Mouse (Mus musculus) testis, postnatal 10 days (tissue): Measurements from ENCODE around the gene Kctd11.
"Not testable (repeated sequence)": the region's sequence is repeated elsewhere in the genome, so short reads cannot be mapped to it uniquely, and the experiment has no call there.

Source experiments
- DNase-seq: peaks from one replicate; pipeline ENCODE4 v3.0.0; 2021; ENCODE audit warnings: low spot score

The Kctd11 gene

DNA sequence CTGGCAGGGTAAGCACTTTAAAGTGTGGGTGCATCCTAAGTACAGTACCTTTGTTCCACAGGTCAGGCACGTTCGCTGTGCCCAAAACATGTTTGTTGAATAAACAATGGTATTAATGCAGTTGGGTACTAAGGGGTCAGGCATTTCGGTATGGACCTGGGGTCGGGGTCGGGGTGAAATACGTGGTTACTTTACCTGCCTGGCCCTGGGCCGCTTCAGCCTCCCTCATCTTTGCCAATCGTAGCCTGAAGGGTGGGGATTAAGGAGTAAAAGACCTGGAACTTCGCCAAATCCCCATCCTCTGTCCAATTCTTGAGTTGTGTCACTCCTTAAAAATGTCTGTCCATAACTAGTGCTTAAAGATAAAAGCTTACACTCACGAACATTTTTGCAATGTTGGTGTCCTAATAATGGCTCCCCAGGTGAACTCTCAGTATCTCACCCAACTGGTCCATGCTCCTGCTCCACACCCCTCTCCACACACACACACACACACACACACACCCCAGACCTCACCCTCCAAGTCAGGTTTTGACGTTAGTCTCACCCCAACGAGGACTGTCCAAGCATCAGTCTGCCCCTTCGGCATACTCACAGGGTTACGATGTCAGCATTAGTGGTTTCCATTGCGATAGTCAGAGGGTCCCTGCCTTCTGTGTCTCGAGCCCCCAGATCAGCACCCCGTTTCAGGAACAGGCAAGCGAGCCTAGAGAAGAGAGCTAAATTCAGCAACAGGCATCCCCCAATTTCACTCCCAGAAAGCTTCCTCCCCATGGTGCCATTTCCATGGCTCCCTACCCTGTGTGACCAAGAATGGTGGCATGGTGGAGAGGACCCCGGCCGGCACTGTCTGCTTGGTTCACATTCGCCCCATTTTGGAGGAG lies 823 bp upstream of the Kctd11 start:
- no peak for DNase-seq

DNA sequence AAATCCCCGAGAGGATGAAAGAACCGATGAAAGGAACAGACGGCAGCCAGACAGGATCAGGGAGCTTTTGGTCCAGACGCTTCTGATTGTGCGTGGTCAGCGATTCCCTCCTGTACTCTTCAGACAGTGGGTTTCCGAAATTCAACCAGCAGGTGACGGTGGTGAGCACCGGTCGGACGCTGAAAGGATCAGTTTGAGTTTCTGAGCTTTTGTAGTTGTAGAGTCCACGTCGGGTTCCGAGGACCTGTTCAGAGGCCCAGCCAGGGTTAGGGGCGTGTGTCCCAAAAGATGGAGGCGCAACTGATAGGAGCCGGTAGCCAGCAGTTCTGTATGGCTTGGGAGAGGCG lies 727 bp downstream of the Kctd11 start:
- DNase-seq = peak; percentile 83

DNA sequence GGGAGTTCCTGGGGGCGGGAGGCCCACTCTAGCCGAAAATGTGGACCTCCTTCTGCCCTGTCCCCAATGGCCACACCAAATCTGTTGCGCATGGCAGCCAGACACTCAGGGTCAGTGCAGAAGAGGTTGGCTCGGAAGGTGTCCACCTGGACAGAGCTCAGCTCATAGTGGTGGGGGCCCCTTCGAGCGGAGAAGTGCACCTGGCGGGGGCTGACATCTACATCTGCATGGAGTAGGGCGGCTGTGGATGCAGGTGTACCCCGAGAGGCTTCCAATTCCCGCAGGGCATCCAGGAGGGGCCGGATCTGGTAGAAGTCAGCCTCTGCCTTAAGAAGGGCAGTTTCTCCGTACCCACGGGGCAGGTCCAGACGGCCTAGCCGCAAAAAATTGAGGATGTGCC lies 1.5 kb downstream of the Kctd11 start:
- DNase-seq = no peak

DNA sequence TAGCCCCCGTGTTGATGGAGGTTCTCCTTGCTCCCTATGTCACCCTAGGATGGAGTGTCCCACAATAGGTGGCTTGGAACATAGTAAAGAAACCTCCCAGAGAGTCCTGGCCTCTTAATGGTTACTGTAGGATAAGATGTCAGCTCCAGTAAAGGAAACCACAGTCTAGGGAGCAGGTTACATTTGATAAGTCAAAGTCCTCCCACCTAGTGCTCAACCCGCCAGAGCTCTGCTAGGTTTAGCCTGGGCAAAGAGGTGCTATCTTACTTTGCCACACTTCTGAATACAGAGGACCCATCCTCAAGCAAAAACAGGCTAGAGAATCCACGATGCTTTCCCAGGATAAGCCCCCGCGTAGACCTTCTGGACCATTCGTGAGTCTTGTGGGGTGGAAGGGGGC lies 2.3 kb downstream of the Kctd11 start:
- DNase-seq = no peak

DNA sequence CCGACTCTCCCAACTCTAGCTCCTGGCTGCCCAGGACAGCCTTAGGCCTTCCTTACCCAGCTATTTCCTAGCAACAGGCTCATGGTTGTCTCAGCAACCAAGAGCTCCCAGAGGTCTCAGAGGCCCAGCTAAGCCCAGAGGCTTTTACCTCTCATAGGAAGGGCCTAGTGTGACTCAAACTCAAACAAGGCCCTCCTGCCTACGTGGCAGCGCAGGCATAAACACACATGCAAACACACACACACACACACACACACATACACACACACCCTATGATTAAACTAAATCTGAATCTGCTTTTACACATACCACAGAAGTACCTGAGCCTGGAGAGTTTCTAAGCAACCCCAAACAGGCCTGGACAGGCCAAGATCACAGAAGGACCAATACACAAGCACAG lies 2.8 kb downstream of the Kctd11 start:
- DNase-seq = no peak

DNA sequence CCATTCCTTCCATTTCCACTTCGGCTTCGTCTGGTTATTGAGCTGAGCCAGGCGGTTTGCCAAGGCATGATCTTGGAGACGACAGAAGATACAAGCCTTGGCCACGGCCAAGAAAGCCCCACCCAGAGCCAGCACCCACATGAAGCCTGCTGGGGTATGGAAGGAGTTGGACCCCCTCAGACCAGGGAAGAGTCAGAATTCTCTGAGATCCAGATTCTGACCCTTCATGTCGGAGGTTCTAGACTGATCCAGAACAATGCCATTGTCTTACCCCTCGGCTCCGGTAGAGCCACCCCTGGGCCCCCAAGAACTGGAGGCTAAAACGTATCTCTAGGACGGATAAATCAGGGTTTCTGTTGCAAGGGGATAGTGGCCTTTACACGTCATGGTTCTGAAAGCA lies 3.3 kb downstream of the Kctd11 start, which contains the start of gene Tmem95:
Tmem95 (minus strand) TSS at position 141 of the 400 bp plus-strand sequence.
- no peak for DNase-seq

DNA sequence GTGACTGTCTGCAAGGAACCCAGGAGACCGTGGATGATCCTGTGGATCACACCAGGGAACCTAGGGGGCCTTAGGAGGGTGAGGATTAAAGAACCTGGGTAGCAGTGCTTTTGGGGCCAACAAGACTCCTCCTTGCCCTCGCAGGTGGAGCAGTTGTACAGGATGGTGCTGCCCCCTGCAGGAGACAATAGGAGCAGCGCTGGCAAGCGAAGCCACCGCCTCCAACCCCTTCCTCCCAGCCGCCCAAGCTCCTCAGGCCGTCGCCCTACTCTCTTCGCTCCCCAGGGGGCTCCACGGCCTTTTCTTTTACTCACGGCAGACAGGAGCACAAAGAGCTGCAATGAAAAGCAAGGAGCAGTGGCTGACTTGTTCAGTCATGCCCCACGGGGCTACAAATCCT lies 4.3 kb downstream of the Kctd11 start:
- DNase-seq = peak; percentile 93

DNA sequence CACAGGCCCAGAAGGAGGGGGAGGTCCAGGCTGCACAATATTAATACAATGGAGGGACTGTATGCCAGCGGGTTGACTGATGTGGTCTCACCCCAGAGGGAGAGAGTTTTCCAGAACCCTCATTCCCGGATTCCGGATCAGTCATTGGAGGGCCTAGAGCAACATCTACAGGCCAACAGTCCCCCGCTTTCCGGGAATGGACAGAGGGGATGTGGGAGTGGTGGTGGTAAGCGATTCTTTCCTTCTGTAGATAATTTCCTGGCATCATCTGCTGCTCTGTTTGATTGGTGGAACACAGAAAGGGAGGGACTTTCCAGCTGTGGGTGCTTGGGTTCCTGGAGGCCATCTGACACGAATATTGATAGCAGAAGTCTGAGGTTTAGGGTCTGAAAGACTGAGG lies 5.0 kb downstream of the Kctd11 start:
- DNase-seq = no peak

DNA sequence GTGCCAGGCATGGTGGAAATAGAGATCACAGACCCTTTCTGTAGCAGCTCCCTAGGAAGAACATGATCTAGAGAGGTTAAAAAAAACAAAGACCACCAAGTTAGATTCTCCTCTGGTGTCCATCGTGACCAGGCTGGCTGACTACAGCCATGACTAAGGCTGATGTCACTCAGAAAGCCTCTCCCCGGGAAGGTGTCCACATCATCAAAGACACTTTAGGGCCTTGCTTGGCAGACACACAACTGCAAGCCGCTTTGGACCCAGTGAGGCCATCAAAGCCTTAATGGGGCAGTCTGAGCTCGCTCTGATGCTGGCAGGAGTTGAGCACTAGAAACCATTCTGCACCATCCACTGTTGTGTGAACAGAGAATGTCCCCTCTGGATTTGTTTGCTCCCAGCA lies 8.8 kb downstream of the Kctd11 start:
- DNase-seq = no peak

DNA sequence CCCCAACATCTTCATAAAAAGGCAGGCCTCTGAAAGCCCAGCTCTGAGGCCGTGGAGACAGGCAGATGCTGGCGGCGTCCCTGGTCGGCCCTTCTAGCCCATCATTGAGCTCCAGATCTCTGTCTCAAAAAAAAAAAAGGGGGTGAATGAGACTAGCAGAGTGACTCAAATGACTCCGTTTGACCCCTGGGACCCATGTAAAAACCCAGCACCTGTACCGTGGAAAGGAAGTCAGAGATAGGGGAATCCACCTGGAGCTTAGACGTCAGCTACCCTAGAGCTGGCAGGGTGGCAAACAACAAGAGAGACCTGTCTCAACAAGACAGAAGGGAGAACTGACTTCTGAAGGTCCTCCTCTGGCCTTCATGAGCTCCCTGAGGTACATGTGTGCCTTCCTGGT lies 9.4 kb downstream of the Kctd11 start:
- DNase-seq = no peak

DNA sequence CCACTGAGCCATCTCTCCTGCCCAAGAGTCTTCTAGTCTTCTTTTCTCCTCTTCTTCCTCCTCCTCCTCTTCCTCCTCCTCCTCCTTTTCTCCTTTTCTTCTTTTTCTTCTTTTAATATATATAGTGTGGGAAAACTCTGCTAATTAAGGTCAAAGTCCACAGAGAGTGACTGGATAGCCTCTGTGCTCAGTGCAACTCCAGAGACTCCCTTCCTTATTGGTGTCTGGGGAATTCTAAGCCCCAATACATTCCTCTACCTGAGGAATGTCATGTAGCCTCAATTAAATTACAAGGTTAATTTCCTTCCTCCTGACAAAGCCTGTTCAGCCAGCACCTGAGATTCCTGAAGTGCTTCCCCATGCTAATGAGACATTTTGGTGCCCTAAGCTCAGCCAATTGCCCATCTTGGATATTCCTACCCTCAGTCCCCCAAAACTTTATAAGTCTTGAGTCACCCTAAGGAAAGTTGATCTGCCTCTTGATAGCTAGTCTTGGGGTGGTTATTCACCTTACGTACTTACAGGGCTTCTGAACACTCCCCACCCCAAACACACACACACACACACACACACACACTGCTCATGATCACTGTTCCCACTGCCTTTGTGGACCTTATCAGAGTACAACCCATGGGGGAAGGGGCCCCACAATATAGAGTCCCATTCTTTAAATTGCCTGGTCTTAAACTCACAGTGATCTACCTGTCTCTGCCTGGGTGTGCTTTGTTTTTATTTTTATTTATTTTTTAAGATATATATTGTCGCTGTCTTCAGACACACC lies 10.7 kb downstream of the Kctd11 start:
- no peak for DNase-seq

DNA sequence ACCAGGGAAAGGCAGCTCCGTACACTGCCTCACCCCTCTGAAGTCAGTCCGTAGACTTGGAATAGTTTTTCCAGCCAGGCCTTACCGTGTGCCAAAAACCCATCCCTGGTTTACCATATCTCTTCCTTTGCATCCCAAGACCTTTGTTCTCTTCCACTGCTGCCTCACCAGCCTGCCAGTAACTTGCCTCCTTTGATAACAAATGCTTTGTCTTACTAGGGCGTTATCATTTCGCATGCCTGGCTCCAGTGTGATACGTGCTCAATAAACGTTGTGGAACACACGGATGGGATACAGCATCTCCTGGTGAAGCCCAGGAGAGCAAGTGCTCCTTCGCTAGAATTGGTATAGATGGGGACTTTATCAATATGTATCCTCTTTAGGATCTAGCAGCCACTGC lies 13.9 kb downstream of the Kctd11 start:
- no peak for DNase-seq

DNA sequence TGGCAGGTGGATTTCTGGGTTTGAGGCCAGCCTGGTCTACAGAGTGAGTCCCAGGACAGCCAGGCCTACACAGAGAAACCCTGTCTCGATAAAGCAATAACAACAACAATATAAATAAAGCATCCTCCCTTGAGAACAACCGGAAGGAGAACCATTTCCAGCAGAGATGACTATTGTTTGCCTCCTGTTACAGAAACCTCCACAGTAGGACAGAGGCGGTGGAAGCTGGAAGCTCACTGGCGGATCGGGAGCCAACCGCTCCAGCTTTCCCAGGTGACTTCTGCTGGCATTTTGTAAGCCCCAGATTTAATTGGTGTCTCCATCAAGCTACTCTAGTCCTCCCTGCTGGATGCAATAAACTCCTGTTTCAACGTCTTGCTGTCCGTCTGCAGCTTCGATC lies 15.6 kb downstream of the Kctd11 start:
- DNase-seq = no peak

DNA sequence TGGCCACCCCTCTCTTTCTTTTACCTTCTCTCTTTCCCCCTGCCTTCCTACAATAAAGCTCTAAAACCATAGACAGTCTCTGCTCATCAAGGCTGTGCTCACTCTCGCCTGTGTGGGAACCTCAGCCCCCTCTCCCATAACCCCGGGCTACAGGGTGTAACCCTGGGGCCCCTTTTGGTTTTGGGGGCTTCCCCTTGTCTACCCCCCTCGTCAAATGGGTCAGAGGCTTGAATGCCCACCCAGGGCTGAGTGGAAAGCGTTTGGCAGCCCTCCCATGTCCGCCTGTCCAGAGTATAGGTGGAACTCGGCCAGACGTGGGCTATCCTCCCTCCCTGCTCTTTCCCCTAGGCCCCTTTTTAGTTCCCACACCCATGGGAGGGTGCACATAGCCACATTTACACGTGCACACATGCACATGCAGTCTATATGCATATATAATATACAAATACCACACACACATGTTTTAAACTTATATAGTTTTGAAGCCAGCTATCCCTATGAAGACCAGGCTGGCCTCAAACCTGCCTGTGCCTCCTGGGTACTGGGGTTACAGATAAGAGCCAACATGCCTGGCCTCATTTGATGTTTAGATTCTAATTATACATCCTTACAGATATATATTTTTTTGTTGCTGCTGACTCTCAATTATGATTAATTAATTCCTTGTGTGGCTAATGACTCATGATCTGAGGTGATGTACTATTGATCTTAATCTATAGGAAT lies 16.9 kb downstream of the Kctd11 start:
- DNase-seq = no peak

DNA sequence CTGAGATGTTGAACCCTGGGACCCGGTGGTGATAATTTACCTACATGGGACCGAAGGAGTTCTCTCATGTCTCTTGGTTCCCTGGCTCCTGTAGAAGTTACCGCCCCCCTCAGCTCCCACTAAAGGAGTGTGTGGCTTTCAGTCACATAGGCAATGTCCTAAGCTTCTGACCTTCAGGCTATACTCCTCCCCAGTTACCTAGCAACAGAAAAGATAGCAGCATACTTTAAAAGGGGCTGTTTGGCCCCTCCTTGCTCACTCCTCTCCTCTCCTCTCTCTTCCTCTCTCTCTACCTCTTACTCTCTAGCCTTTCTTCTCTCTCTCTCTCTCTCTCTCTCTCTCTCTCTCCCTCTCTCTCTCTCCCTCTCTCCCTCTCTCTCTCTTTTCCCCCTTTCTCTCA lies 17.5 kb downstream of the Kctd11 start:
- DNase-seq = not testable (repeated sequence)

DNA sequence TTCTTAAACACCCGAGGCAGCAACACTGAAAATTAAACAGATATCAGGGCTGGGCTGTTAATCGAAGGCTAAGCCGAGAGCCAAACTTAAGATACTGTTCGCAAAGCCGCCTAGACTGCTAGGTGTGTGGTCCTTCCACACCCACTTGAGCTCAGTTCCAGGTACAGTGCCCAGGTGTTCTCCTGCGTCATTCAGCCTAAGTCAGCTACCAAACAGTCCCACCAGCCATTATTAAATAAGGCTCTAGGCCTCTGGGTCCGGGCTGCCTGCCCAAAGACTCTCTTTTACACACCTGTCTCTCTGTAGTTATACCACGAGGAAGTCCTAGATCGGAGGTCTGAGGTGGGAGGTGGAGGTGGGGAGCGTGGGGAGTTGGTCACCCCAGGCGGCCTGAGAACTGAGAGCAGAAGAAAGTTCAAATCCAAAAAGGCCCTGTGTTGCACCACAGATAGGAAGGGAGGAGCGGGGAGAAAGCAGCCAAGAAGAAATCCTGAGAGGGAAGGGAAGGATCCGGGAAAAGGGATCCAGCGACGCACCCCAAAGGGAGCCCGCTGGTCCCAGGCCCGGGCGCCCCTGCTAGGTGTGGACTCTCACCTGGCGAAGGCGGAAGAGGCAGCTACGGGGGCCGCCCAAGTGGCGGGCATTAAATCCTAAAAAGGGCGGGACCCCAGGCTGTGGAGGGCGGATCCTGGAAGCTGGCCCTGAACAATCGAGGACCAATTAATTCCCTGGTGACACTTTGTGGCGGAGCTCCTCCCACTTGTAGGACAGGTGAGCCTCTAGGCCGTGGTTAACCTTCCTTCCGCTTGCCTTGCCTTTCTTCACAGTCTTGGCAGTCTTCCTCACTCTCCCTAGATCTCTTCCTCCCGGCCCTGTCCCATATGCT lies 22.9 kb downstream of the Kctd11 start, which contains the start of gene Tnk1:
Tnk1 (minus strand) TSS at position 618 of the 886 bp plus-strand sequence.
- DNase-seq = no peak

DNA sequence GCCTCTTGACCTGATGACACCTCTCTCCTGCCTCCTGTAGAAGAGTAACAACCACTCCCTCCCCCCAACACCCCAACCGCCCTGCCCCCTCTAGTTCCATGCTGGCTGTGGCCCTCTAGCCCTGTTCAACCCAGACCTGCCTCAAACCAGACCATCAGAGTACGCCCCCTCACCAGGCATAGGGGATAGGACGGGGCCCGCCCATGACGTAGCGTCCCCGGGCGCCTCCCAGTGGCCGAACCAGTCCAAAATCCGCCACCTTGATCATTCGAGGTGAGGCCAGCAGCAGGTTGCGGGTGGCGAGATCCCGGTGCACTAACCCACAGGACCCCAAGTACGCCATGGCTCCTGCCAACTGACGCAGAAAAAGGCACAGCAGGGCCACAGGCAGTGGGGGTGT lies 25.9 kb downstream of the Kctd11 start:
- peak; percentile 70 for DNase-seq

DNA sequence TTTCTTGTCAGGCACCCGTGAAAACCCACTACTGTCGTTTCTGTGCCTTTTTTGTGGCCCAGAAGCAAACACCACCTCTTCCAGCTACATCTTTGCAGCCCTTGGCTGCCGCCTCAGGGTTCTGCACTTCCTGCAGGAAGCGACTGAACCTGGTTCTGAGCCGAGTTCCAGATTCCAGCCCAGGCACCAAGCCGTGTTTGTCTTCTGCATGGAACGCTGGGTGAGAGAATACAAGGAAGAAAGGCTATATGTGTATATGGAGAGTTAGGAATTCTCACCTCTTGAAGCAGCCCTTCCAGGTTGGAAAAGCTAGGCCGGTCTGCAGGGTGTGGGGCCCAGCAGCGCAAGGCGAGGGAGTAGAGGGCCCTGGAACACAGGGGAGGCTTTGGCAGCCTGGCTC lies 26.5 kb downstream of the Kctd11 start:
- DNase-seq = no peak

DNA sequence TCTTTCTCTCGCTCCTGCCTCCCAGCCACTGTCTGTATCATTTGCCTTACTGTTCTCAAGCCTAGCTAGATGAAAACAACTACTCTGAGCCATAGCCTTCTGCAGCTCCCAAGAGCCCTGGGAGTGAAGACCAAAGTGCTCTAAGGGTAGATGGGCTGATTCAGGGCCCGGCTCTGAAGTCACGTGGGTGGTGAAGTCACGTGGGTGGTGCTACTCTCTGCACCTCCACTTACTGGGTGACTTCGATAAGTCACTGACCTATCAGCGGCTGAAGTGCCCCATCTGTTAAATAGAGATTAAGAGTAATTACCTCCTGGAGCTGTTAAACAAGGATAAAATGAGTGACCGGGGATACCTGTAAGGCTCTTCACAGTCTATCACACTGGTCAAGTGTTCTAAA lies 27.2 kb downstream of the Kctd11 start:
- DNase-seq = no peak

DNA sequence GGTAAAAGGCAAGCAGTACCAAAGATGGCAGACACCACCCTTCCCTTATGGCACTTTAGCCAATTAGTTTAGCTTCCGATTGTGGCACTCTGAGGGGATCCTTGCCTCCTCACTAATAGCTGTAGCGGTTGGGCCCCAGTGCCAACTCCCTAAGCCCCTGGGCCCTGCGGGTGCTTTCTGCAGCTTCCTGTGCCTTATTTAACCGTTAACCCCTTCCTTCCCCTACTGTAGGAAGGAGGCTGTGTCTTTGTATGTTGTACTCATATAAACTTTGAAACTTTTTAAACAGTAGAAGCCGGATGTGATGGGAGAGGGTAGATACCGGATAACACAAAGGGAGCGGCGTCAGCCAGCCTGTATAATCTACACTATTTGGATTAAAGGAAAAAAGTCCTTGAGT lies 30.5 kb downstream of the Kctd11 start:
- no peak for DNase-seq

DNA sequence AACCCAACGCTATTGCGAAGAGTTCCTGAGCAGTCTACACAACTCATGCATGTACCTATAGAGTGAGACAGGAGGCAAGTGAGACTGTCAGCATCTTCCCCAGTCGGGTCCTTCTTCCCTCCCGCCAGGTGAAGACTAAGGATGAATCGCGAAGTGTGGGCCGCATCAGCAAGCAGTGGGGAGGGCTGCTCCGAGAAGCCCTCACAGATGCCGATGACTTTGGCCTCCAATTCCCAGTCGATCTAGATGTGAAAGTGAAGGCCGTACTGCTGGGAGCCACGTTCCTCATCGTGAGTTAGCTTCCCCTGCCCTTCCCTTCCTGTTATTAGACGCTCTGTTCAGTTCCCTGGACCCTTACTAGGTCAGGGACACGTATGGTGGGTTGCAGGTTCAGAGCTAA lies 31.3 kb downstream of the Kctd11 start:
- DNase-seq = no peak

DNA sequence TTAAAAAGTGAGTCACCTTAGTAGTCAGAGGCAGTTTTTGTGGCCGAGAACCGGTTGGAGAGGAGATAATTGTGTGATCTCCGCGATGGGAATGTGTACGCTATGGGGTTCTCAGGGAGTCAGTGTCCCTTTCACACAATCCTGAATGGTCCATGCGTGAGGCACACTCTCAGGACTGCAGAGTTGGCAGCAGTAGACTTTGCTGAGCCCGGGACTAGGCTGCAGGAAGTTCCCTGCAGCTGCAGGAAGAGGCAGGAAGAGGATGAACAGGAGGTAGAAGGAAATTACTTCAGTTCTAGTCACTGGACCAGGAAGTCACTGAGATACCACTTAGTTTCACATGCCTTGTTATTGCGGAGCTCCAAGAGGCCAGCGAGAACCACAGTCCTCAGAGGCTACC lies 32.1 kb downstream of the Kctd11 start:
- DNase-seq = no peak
